Mouse (Mus musculus): ENCODE measurements at regions not wholly inside any gene's neighbourhood (a gene's known extent, or its start where the extent isn't known, plus 50 kb on each side); places are given as distances from the start of the nearest gene placed in this dataset.

DNA sequence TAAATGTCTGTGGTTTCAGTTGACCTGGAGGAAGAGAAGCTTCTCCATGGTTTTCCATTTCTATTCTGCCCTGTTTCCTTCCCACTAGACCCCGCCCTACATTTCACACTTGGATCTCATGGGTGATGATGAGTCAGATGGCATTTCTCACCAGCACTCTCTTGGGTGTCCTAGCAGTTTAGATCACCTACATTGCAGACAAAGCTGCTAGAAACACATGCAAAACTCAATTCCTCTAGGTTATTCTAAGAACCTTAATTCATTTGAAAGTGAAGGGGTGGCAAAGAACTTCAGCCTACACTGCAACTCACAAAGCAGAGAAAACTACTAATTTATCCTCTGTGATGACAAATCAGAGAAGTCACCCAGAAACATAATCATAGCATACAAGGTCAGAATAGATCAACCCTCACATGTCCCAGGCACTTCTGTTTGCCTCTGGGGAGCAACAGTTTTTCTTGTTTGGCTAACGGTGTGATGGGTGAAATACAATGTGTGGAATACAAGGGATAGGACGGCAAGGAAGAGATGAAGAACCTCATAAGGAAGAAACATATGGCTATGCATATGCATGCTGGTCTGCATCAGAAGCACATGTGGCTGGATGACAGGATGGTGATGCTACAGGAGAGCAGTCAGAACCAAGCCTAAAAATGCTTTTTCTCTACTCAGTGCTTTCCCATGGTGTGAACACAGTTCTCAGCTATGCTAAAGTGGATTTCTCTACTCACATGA lies 990.7 kb upstream of the Kif18a start:
- ChIA-PET POLR2A (interaction anchor here in 1 of 4 experiments (0.6 kb wide), 1 partner anchor 1047 kb away, joined by 3 read pairs; no protein-coding TSS in a partner anchor), CTCF (no interaction called here)

DNA sequence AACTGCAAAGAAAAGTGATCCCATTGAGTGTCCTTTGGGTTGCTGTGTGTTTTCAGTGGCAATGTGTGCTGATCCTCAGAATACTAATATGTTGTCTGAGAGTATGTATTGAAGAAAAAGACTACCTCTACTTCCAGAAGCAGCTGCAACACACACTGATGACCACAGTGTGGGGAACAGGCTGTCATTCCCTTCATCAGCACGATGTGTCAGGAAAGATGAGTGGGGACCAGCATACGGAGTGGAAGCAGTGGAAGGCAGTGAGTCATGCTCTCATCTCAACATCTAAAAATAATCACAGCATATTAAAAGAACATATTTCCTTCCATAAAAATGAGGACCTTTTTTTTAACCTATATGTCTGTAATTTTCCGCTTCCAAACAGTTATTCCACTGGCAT lies 977.8 kb upstream of the Kif18a start:
- CTCF ChIA-PET, result no interaction called here
- POLR2A ChIA-PET, result no interaction called here
